Mouse (Mus musculus) heart, embryonic 15.5 days (tissue): ENCODE data around the gene Tet3. TPM values are rescaled to one million over a fixed set of nuclear protein-coding genes. Genes with fewer than 3 reads are reported as not detected.

Experiments used
- ATAC-seq: fragments of 200-750 bp; cut with Nextera tagmentation; replicated peaks from 2 replicates; pipeline ENCODE4 v1.8.0; 2017; ENCODE audit warnings: low read depth, moderate TSS enrichment; ENCODE audit not compliant: insufficient number of reproducible peaks, insufficient read depth, low FRiP score
- H3K27ac ChIP-seq: fragments of 300-500 bp; sonication (generic); 2 replicates; pipeline ENCODE4 v1.5.1; 2015; ENCODE audit warnings: mild to moderate bottlenecking, inconsistent platforms
- H3K27me3 ChIP-seq: fragments of 300-500 bp; sonication (generic); 2 replicates; pipeline ENCODE4 v1.6.1; 2015; ENCODE audit warnings: inconsistent platforms
- H3K36me3 ChIP-seq: fragments of 300-500 bp; sonication (generic); 2 replicates; pipeline ENCODE4 v1.6.1; 2015; ENCODE audit warnings: mild to moderate bottlenecking, inconsistent platforms
- H3K4me1 ChIP-seq: fragments of 300-500 bp; sonication (generic); replicated peaks from 2 replicates; pipeline ENCODE4 v1.6.1; 2015; ENCODE audit warnings: inconsistent platforms
- H3K4me2 ChIP-seq: fragments of 300-500 bp; sonication (generic); 2 replicates; pipeline ENCODE4 v1.6.1; 2015; ENCODE audit warnings: inconsistent platforms, mild to moderate bottlenecking, moderate library complexity
- H3K4me3 ChIP-seq: fragments of 300-500 bp; sonication (generic); 2 replicates; pipeline ENCODE4 v1.5.1; 2015; ENCODE audit warnings: mild to moderate bottlenecking, inconsistent platforms
- H3K9ac ChIP-seq: fragments of 300-500 bp; sonication (generic); 2 replicates; pipeline ENCODE4 v1.6.1; 2015; ENCODE audit warnings: mild to moderate bottlenecking, inconsistent platforms
- H3K9me3 ChIP-seq: fragments of 300-500 bp; sonication (generic); replicated peaks from 2 replicates; pipeline ENCODE4 v1.6.1; 2016; ENCODE audit warnings: inconsistent platforms
- WGBS: fragments of 180-500 bp; shearing (Covaris S2); methylation state at CpG from one replicate; pipeline ENCODE4 v1.1.7; 2015; ENCODE audit warnings: mixed read lengths; 5-methylcytosine and 5-hydroxymethylcytosine counted together
- polyA plus RNA-seq: library from polyadenylated mRNA; unstranded; fragments of >200 nt; fragmentation: Nextera tagmentation; extraction: Ambion mirVana; gene quantifications from 2 replicates; pipeline ENCODE4 v1.2.1, GENCODE M21; 2015

Tet3 gene
- polyA plus RNA-seq, 1 experiment from 2014 or later = 26.2 TPM

DNA sequence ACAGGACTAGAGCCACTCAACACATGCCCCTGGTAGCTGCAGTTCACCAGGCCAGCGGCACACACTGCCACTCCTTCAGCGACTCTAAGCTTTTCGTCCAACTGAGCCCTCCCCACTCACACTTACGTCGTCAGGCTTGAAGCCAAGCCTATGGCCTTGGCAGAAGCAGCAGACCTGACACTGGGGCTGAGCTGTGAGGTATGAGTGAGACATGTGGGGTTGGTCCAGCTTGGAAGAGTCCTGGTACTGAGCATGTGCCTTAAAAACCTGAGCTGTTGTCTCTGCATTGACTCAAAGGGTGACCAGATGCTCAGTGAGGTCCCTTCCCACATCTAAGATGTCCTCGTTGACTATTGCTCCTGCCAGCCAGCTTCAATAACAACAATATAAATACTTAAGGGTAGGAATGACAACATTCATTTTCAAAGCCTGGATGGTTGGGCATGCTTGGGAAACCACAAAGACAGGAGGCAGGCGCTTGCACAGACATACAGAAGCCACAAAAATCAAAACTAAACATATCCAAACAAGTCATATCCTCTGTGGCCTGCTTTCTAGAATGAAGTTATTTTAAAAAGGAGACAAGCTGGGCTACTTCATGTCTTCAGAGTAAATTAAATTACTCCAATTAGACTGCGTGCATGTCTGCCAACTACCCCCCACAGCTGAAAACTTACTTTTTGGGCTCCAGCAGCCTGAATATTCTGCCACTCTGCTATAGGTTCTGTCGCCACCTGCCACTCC, 37.3 kb upstream of the Tet3 start:
- 0 out of 2 replicates have a peak, but pooled peaks have one; percentile 25 for ATAC-seq
- peaks cover 27% of the 10 kb centered on the region for H3K4me1 ChIP-seq
- no peaks in the 10 kb centered on the region for H3K9me3 ChIP-seq
- no peak overlapping the region for H3K4me2 ChIP-seq
- 69% methylated on average over 9 of the region's 9 CpGs for WGBS
- H3K27ac ChIP-seq = peak overlapping the region; percentile 56; the same call in 1 of the 2 replicates
- H3K9ac ChIP-seq = no peak overlapping the region
- H3K4me3 ChIP-seq = no peak overlapping the region
- H3K27me3 ChIP-seq = no peaks in the 10 kb centered on the region
- H3K36me3 ChIP-seq = peaks cover 18% of the 10 kb centered on the region; the same call in 1 of the 2 replicates

DNA sequence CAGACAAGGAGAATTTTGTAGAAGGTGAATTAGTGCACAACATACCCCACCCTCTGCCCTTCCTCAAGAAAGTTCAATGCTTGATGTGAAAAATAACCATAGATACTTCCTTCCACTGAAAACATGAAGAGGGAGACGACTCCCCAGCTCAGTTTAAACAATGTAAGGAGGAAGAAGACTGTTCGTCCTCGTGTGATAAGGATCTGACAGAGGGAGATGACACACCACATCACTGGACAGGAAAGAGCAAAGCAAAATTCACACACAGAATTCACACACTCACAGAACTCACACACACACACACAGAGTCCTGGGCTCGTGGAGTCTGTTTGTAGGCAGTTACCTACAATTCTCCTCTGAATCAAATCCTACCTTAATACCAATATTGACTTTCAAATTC, 31.7 kb upstream of the Tet3 start:
- H3K27ac ChIP-seq = no peak overlapping the region
- ATAC-seq = no peak
- 53% methylated on average over 4 of the region's 4 CpGs for WGBS
- H3K27me3 ChIP-seq = no peaks in the 10 kb centered on the region
- no peak overlapping the region for H3K4me3 ChIP-seq
- H3K9ac ChIP-seq = no peak overlapping the region
- peaks cover 13% of the 10 kb centered on the region for H3K4me1 ChIP-seq
- peaks cover 56% of the 10 kb centered on the region for H3K36me3 ChIP-seq
- no peak overlapping the region for H3K4me2 ChIP-seq
- no peaks in the 10 kb centered on the region for H3K9me3 ChIP-seq

DNA sequence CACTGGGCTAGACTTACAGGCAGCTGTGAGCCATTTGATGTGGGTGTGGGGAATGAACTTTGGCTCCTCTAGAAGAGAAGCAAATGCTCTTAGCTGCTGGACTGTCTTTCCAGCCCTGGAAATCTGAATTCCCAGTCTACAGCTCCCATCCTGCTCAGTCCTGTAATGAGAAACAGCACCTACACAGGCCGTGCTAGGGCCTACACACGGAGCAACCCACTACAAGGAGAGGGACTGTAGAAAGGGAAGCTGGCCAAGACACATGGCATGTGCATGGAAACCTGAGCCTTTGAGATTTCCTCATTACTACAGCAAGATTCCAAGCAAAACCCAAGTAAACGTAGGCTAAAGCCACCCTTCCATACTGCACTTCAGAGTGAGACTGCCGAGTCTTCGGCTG, 29.3 kb upstream of the Tet3 start:
- Histone ChIP-seq H3K27me3 (no peaks in the 10 kb centered on the region), H3K4me2 (no peak overlapping the region), H3K4me1 (peaks cover 14% of the 10 kb centered on the region), H3K36me3 (peaks cover 64% of the 10 kb centered on the region), H3K9me3 (no peaks in the 10 kb centered on the region), H3K4me3 (no peak overlapping the region), H3K27ac (no peak overlapping the region), H3K9ac (no peak overlapping the region)
- ATAC-seq = no peak
- WGBS = 89% methylated on average over 5 of the region's 5 CpGs

DNA sequence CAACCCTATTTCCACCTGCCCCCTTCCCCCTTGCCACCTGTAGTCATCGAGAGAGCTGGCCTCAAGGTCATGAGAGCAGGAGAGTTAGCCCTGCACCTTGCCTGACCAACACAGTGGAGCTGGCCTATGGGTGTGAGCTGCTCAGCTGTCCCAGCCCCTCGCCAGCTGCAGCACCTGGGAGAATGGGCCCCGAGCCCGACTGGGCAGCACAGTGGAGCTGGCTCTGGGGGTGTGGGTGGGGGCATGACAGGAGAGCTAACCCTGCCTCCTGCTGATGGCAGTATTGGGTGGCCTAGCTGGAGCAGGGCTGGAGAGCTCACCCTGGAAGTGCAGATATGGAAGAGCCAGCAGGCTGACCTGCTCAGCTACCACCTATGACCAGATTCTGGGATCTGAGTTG, 28.4 kb upstream of the Tet3 start:
- peaks cover 61% of the 10 kb centered on the region for H3K36me3 ChIP-seq
- H3K9ac ChIP-seq = no peak overlapping the region
- H3K27me3 ChIP-seq = no peaks in the 10 kb centered on the region
- H3K4me1 ChIP-seq = peaks cover 14% of the 10 kb centered on the region
- WGBS = 93% methylated on average over 4 of the region's 4 CpGs
- no peaks in the 10 kb centered on the region for H3K9me3 ChIP-seq
- no peak overlapping the region for H3K27ac ChIP-seq
- ATAC-seq = no peak; the same call in 1 of the 2 replicates
- H3K4me3 ChIP-seq = no peak overlapping the region
- no peak overlapping the region for H3K4me2 ChIP-seq

DNA sequence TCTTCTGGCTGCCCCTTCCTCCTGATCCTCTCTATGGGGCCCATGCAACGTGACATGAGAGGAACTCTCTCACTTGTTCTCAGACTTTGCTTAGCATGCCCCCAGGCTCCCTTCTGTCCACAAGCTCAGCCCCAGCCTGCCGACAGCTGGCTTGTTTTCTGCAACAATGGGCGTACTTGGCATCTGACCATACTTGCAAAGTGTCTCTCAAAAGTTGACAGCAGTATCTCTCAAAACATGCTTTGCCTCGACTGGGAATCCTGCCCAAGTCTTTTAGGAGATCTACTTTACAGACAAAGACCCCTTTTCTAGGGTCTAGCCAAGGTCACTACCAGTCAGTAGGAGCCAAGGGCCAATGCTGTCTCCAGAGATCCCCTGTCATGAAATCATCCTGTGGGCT, 27.0 kb upstream of the Tet3 start:
- H3K4me3 ChIP-seq = no peak overlapping the region
- H3K9ac ChIP-seq = no peak overlapping the region
- no peaks in the 10 kb centered on the region for H3K9me3 ChIP-seq
- WGBS = 44% methylated on average over 4 of the region's 4 CpGs
- no peaks in the 10 kb centered on the region for H3K27me3 ChIP-seq
- H3K4me2 ChIP-seq = no peak overlapping the region
- no peak for ATAC-seq
- peak overlapping the region; percentile 51 for H3K27ac ChIP-seq
- peaks cover 14% of the 10 kb centered on the region for H3K4me1 ChIP-seq
- H3K36me3 ChIP-seq = peaks cover 65% of the 10 kb centered on the region

DNA sequence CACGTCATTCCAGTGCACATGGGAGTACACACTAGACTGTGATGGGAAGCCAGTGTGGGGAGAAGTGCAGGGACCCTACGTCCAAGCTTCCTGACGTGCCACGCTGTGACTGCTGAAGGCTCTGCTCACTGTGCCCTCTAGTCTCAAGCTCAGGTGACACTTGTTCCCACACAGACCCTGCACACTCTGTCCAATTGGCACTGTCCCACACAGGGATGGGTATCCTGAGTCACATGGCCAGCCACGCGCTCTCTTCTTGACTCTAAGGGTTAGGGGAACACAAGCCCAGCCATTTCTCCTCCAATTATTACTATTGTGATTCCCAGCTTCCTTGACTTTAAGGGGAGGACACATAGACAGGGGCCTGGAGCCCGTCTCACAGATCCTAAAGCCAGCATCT, 24.9 kb upstream of the Tet3 start:
- no peak for ATAC-seq
- H3K4me3 ChIP-seq = no peak overlapping the region
- no peak overlapping the region for H3K27ac ChIP-seq
- no peaks in the 10 kb centered on the region for H3K9me3 ChIP-seq
- no peak overlapping the region for H3K9ac ChIP-seq
- H3K27me3 ChIP-seq = no peaks in the 10 kb centered on the region
- 96% methylated on average over 7 of the region's 7 CpGs for WGBS
- no peak overlapping the region for H3K4me2 ChIP-seq
- peaks cover 70% of the 10 kb centered on the region for H3K36me3 ChIP-seq
- H3K4me1 ChIP-seq = peaks cover 14% of the 10 kb centered on the region

DNA sequence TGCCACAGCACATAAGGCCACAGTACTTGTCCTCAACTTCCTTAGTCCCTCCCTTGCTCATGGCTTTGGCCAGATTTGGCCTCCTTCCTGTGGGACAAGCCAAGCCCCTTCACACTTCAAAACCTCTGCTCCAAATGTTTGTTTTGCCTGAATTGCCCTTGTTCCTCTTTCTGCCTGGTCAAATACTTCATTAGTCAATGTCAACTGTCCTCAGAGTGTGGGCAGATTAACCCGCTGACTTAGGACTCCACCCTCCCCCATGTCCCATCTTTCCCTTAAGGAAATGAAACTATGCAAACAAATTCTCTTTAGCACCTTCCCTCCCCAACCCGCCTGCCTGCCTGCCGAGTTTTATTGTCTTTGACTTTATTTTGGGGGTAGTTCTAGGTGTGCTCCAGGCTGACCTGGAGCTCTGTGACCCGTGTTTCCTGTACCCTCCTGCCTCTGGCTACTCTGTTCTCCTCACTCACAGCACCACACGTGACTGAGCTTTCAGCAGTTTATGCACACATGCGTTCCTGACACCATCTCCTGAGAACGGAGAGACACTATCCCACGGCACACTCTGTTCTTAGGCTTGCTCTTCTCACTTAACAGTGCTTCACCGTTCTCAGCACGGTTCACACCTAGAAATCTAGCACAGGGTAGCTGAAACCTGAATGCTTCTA, 23.7 kb upstream of the Tet3 start:
- peaks cover 14% of the 10 kb centered on the region for H3K4me1 ChIP-seq
- peak overlapping the region; percentile 24; the same call in 1 of the 2 replicates for H3K27ac ChIP-seq
- no peaks in the 10 kb centered on the region for H3K9me3 ChIP-seq
- H3K9ac ChIP-seq = no peak overlapping the region
- no peak overlapping the region for H3K4me3 ChIP-seq
- WGBS = 55% methylated on average over 10 of the region's 10 CpGs
- no peaks in the 10 kb centered on the region for H3K27me3 ChIP-seq
- no peak for ATAC-seq
- H3K36me3 ChIP-seq = peaks cover 61% of the 10 kb centered on the region
- no peak overlapping the region for H3K4me2 ChIP-seq

DNA sequence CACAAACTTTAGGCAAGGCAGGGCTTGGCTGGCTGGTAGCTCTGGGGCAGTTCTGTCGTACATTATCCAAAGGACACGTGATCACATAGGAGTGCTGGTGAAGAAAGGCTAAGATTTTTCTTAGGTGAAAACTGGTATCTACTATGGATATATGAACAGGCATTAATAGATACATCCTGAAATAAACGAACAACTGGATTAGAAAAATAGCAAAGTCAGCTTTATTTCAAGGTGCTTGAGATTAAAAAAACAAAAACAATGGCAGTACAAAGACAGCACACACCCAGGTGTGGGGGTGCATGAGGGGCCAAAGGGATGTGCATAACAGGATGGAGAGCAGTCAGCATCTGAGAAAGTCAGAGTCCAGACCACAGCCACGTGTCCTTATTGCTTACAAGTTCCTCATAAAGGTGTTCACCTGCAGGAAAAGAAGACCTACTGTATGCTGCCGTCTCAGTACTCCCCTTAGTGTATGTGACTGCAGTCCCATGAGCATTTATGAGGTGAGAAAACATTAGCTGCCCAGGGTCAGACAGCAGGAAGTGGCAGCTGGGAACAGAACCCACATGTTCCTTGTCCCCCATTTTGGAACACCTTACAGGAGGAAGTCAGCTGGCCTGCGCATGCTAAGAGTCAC, 21.3 kb upstream of the Tet3 start:
- no peak for ATAC-seq

DNA sequence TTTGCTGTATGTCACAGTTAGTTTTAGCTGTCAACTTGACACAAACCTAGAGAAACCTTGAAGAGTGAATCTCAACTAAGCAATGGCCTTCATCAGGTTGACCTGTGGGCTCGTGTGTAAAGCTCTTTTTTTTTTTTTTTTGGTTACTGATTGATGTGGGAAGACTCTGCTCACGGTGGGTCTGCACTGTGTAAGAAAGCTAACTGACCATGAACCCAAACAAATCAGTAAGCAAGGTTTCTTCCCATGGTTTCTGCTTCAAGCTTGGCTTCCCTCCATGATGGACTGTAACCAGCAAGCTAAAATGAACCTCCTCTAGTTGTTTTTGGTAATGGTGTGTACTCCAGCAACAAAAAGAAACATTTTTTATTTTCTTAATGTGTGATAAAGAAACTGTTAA, 20.3 kb upstream of the Tet3 start:
- H3K27ac ChIP-seq = no peak overlapping the region
- 62% methylated on average over 2 of the region's 2 CpGs for WGBS
- no peak for ATAC-seq
- H3K4me3 ChIP-seq = no peak overlapping the region
- H3K9me3 ChIP-seq = no peaks in the 10 kb centered on the region
- H3K36me3 ChIP-seq = peaks cover 30% of the 10 kb centered on the region
- no peak overlapping the region for H3K9ac ChIP-seq
- no peaks in the 10 kb centered on the region for H3K27me3 ChIP-seq
- H3K4me1 ChIP-seq = peaks cover 4% of the 10 kb centered on the region
- no peak overlapping the region for H3K4me2 ChIP-seq

More for the DNA sequence above, 21.3 kb upstream of the Tet3 start:
- H3K4me3 ChIP-seq = no peak overlapping the region
- peaks cover 4% of the 10 kb centered on the region for H3K4me1 ChIP-seq
- no peak overlapping the region for H3K27ac ChIP-seq
- H3K36me3 ChIP-seq = peaks cover 39% of the 10 kb centered on the region
- H3K9me3 ChIP-seq = no peaks in the 10 kb centered on the region
- H3K4me2 ChIP-seq = no peak overlapping the region
- H3K27me3 ChIP-seq = no peaks in the 10 kb centered on the region
- no peak overlapping the region for H3K9ac ChIP-seq
- WGBS = 85% methylated on average over 6 of the region's 6 CpGs

DNA sequence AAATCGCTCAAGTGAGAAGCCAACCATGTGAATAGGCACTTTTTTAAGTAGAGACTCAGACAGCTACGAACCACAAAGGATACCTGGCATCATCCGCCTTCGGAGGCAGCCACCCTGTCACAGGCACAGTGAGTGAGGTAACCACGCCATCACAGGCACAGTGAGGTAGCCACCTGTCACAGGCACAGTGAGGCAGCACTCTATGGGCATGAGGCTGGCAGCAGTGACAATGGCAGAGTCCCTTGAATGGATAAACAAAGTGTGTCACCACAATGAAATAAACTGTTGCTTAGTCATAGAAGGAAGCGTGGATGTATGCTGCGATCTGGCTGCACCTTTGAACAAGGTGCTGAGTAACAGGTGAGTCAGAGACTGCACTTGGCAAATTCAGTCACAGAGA, 19.7 kb upstream of the Tet3 start:
- H3K27ac ChIP-seq = no peak overlapping the region
- 94% methylated on average over 7 of the region's 7 CpGs for WGBS
- H3K9me3 ChIP-seq = no peaks in the 10 kb centered on the region
- H3K4me1 ChIP-seq = peaks cover 4% of the 10 kb centered on the region
- no peaks in the 10 kb centered on the region for H3K27me3 ChIP-seq
- no peak overlapping the region for H3K4me3 ChIP-seq
- no peak overlapping the region for H3K9ac ChIP-seq
- ATAC-seq = no peak
- H3K4me2 ChIP-seq = no peak overlapping the region
- peaks cover 27% of the 10 kb centered on the region for H3K36me3 ChIP-seq

DNA sequence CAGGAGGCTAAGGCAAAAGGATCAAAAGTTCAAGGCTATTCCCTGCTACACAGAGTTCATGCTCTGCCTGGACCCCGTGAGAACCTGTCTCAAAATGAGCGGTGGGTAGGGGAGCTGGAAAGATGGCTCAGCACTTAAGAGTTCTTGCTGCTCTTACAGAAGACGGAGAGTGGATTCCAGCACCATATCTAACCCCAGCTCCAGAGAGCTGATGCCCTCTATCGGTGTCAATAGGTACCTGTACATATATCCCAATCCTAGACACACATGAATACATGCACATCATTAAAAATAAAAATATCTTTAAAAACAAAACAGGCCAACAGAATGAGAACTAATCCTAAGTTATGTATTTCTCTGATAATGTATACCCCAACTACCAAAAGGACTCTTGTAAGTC, 19.3 kb upstream of the Tet3 start:
- WGBS = 62% methylated on average over 4 of the region's 4 CpGs
- Histone ChIP-seq H3K27me3 (no peaks in the 10 kb centered on the region), H3K4me2 (no peak overlapping the region), H3K36me3 (peaks cover 27% of the 10 kb centered on the region), H3K4me1 (peaks cover 4% of the 10 kb centered on the region), H3K27ac (no peak overlapping the region), H3K4me3 (no peak overlapping the region), H3K9ac (no peak overlapping the region), H3K9me3 (no peaks in the 10 kb centered on the region)
- ATAC-seq = no peak
